Mouse (Mus musculus) MEL (cell line): ENCODE measurements around the gene 1700088E04Rik. TPM values are rescaled to one million over a fixed set of nuclear protein-coding genes. Genes with fewer than 3 reads are reported as not detected.

ENCODE experiments used
- DNase-seq: peaks from one replicate; pipeline ENCODE4 v3.0.0; 2011; ENCODE audit warnings: low read depth, low spot score
- H3K27ac ChIP-seq: 2 replicates; pipeline ENCODE4 v1.5.1; 2012; ENCODE audit warnings: low read depth, mild to moderate bottlenecking, control low read depth, low read length, moderate library complexity; ENCODE audit not compliant: control insufficient read depth
- H3K27me3 ChIP-seq, 2 experiments: fragments of 150-350 bp in 1 of 2; sonication (generic) in 1 of 2; 2 replicates each; pipeline ENCODE4 v1.6.1; 2012; ENCODE audit warnings: low read length in 2 of 2, mild to moderate bottlenecking in 2 of 2, improper control_type of control experiment in 1 of 2, moderate library complexity in 1 of 2; ENCODE audit not compliant: insufficient read depth in 2 of 2, control insufficient read depth in 1 of 2
- H3K36me3 ChIP-seq, 2 experiments: 2 replicates each; pipeline ENCODE4 v1.6.1; 2012 to 2014; ENCODE audit warnings: low read length in 2 of 2, improper control_type of control experiment in 1 of 2, inconsistent platforms in 1 of 2, mild to moderate bottlenecking in 1 of 2; ENCODE audit not compliant: insufficient read depth in 2 of 2, control insufficient read depth in 1 of 2
- H3K4me1 ChIP-seq, 2 experiments: fragments of 150-350 bp in 1 of 2; sonication (generic) in 1 of 2; 2 replicates each; pipeline ENCODE4 v1.6.1; 2012; ENCODE audit warnings: low read length in 2 of 2, improper control_type of control experiment in 1 of 2, mild to moderate bottlenecking in 1 of 2; ENCODE audit not compliant: insufficient read depth in 2 of 2, control insufficient read depth in 1 of 2
- H3K4me3 ChIP-seq, 2 experiments: fragments of 150-350 bp in 1 of 2; sonication (generic) in 1 of 2; 2 replicates each; pipeline ENCODE4 v1.5.1; 2012; ENCODE audit warnings: low read depth in 2 of 2, low read length in 2 of 2, mild to moderate bottlenecking in 2 of 2, moderate library complexity in 2 of 2, control low read depth in 1 of 2, improper control_type of control experiment in 1 of 2; ENCODE audit not compliant: control insufficient read depth in 1 of 2, insufficient read depth in 1 of 2
- H3K79me2 ChIP-seq: 2 replicates; pipeline ENCODE4 v1.6.1; 2012; ENCODE audit warnings: mild to moderate bottlenecking, low read length, moderate library complexity; ENCODE audit not compliant: control insufficient read depth, poor library complexity, insufficient read depth
- H3K9ac ChIP-seq: 2 replicates; pipeline ENCODE4 v1.6.1; 2012; ENCODE audit warnings: low read depth, mild to moderate bottlenecking, control low read depth, low read length, moderate library complexity; ENCODE audit not compliant: control insufficient read depth, poor library complexity, severe bottlenecking
- H3K9me3 ChIP-seq: fragments of 150-350 bp; sonication (generic); replicated peaks from 2 replicates; pipeline ENCODE4 v1.6.1; 2012; ENCODE audit warnings: mild to moderate bottlenecking, low read length, improper control_type of control experiment, moderate library complexity; ENCODE audit not compliant: insufficient read depth
- BHLHE40 ChIP-seq: IDR thresholded peaks from 2 replicates; pipeline ENCODE4 v1.6.1; 2012; ENCODE audit warnings: low read depth, mild to moderate bottlenecking, inconsistent platforms, low read length, improper control_type of control experiment, borderline replicate concordance
- CHD1 ChIP-seq: IDR thresholded peaks from 2 replicates; pipeline ENCODE4 v1.6.1; 2012; ENCODE audit warnings: low read depth, mild to moderate bottlenecking, inconsistent platforms, low read length, improper control_type of control experiment
- CHD2 ChIP-seq: IDR thresholded peaks from 2 replicates; pipeline ENCODE4 v1.6.1; 2011; ENCODE audit warnings: low read length, improper control_type of control experiment
- ETS1 ChIP-seq: IDR thresholded peaks from 2 replicates; pipeline ENCODE4 v1.6.1; 2012; ENCODE audit warnings: low read depth, mild to moderate bottlenecking, inconsistent platforms, low read length, improper control_type of control experiment, moderate library complexity
- GATA1 ChIP-seq: IDR thresholded peaks from 2 replicates; pipeline ENCODE4 v1.6.1; 2011; ENCODE audit warnings: low read depth, low read length, improper control_type of control experiment
- HCFC1 ChIP-seq: IDR thresholded peaks from 2 replicates; pipeline ENCODE4 v1.6.1; 2012; ENCODE audit warnings: low read depth, mild to moderate bottlenecking, inconsistent platforms, low read length, improper control_type of control experiment, moderate library complexity
- KAT2A ChIP-seq: conservative IDR thresholded peaks from 2 replicates; pipeline ENCODE4 v1.6.1; 2012; ENCODE audit warnings: low read depth, low read length, improper control_type of control experiment, inconsistent platforms
- MYB ChIP-seq: IDR thresholded peaks from 2 replicates; pipeline ENCODE4 v1.6.1; 2011; ENCODE audit warnings: mild to moderate bottlenecking, low read depth, low read length, improper control_type of control experiment
- MYC ChIP-seq: IDR thresholded peaks from 2 replicates; pipeline ENCODE4 v1.6.1; 2011; ENCODE audit warnings: low read depth, mild to moderate bottlenecking, low read length, improper control_type of control experiment, moderate library complexity
- NRF1 ChIP-seq: IDR thresholded peaks from 2 replicates; pipeline ENCODE4 v1.6.1; 2014; ENCODE audit warnings: low read depth, mild to moderate bottlenecking, inconsistent platforms, low read length, improper control_type of control experiment, moderate library complexity; ENCODE audit not compliant: poor library complexity, insufficient read depth, severe bottlenecking
- POLR2AphosphoS2 ChIP-seq: IDR thresholded peaks from 2 replicates; pipeline ENCODE4 v1.6.1; 2011; ENCODE audit warnings: low read length, improper control_type of control experiment
- POLR2AphosphoS5 ChIP-seq: IDR thresholded peaks from 2 replicates; pipeline ENCODE4 v1.6.1; 2012; ENCODE audit warnings: low read depth, borderline replicate concordance, mild to moderate bottlenecking, inconsistent platforms, low read length, moderate library complexity, mixed read lengths
- SIN3A ChIP-seq: IDR thresholded peaks from 2 replicates; pipeline ENCODE4 v1.6.1; 2012; ENCODE audit warnings: low read length, improper control_type of control experiment, inconsistent platforms
- SMC3 ChIP-seq: IDR thresholded peaks from 2 replicates; pipeline ENCODE4 v1.6.1; 2011; ENCODE audit warnings: low read depth, low read length, improper control_type of control experiment
- TAL1 ChIP-seq: IDR thresholded peaks from 2 replicates; pipeline ENCODE4 v1.6.1; 2012; ENCODE audit warnings: mild to moderate bottlenecking, inconsistent platforms, low read length, moderate library complexity, mixed read lengths
- TCF12 ChIP-seq: IDR thresholded peaks from 2 replicates; pipeline ENCODE4 v1.6.1; 2014; ENCODE audit warnings: low read depth, mild to moderate bottlenecking, inconsistent platforms, low read length, improper control_type of control experiment, moderate library complexity
- ZC3H11A ChIP-seq: IDR thresholded peaks from 2 replicates; pipeline ENCODE4 v1.6.1; 2012; ENCODE audit warnings: low read depth, mild to moderate bottlenecking, inconsistent platforms, low read length, improper control_type of control experiment
- polyA plus RNA-seq, 2 experiments: library from polyadenylated mRNA; stranded (reverse) in 1 of 2; unstranded in 1 of 2; fragments of >175 nt in 1 of 2; fragments of >200 nt in 1 of 2; gene quantifications; 2 replicates each; pipeline versions ENCODE4 v1.2.1 to v1.2.4; 2012; ENCODE audit warnings: low replicate concordance in 2 of 2, low read depth in 1 of 2; ENCODE audit not compliant: insufficient read length in 2 of 2, insufficient read depth in 1 of 2, missing spikeins in 1 of 2
- total RNA-seq: library from RNA; depleted of rRNA; stranded (reverse); fragments of 300-350 nt; gene quantifications from 2 replicates; pipeline ENCODE4 v1.2.3, GENCODE M21; 2012

Gene 1700088E04Rik
- total and polyA plus RNA-seq, 3 experiments = 4.9 to 9.3 TPM; not detected in 1

GRCm38 (mm10) chr15:79187819-79188218 lies 46.8 kb upstream of the 1700088E04Rik start:
- Histone ChIP-seq H3K27ac (no peak overlapping the region), H3K27me3 (peaks cover 4 to 7% of the 10 kb centered on the region in 2 experiments; a peak in 3 of 4 replicates), H3K36me3 (no peaks in the 10 kb centered on the region)
- no peak for DNase-seq
- TF ChIP-seq GATA1 (0 out of 2 replicates have a peak, but pooled peaks have one; percentile 6), CHD1 (no peak)
- TF ChIP-seq, all 39 proteins: peak for 1
- Histone ChIP-seq H3K4me1 (no peaks in the 10 kb centered on the region), H3K9me3 (no peaks in the 10 kb centered on the region), H3K4me3 (no peak overlapping the region), H3K9ac (no peak overlapping the region), H3K79me2 (no peaks in the 10 kb centered on the region)

DNA sequence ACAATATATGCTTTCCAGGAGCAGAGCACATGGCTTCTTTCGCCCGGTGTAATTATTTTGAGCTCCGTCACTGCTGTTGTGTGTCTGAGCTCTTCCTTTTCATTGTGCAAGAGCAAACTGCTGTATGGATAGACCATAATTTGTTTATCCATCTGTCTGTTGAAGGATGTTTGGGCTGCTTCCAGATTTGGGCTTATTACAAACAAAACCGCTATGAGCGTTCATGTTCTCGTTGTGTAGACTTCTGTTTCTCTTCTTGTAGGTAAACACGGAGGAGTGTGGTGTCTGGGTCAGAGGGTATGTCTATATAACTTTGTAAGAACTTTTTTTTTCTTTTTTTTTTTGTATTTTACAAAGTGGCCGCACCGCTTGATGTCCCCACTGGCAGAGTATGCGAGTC lies 44.2 kb upstream of the 1700088E04Rik start:
- Histone ChIP-seq H3K9ac (no peak overlapping the region), H3K9me3 (no peaks in the 10 kb centered on the region), H3K27me3 (peaks cover 14 to 19% of the 10 kb centered on the region in 2 experiments), H3K27ac (no peak overlapping the region), H3K4me3 (no peak overlapping the region), H3K4me1 (no peaks in the 10 kb centered on the region), H3K79me2 (no peaks in the 10 kb centered on the region), H3K36me3 (no peaks in the 10 kb centered on the region)
- DNase-seq = no peak
- TF ChIP-seq ETS1 = no peak
- TF ChIP-seq KAT2A = no peak
- no peak for TF ChIP-seq CHD1
- no peak for TF ChIP-seq POLR2AphosphoS2
- no peak for TF ChIP-seq MYB
- no peak for TF ChIP-seq SIN3A
- no peak for TF ChIP-seq SMC3
- no peak for TF ChIP-seq HCFC1
- no peak for TF ChIP-seq POLR2AphosphoS5
- no peak for TF ChIP-seq TAL1
- TF ChIP-seq BHLHE40 = no peak
- no peak for TF ChIP-seq CHD2
- TF ChIP-seq MYC = no peak
- TF ChIP-seq TCF12 = no peak
- TF ChIP-seq ZC3H11A = no peak
- no peak for TF ChIP-seq NRF1
